Mouse (Mus musculus): ENCODE measurements around the gene Ssr2.

DNA sequence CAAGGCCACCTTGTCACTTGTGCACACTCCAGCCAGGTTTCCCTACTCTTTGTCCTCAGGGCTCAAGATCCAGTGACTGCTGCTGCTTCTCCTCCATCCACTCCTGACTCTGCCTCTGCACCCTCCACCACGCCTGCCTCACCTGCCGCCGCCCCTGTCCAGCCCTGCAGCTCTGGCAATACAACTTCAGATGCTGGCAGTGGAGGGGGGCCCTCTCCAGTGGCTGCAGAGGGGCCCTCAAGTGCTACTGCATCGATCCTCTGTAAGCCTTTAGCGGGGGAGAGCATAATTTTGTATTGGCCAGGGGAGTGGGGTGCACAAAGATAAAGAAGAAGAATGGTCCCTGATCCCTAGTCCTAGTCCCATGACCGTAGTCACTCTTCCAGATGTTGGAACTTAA, 19.9 kb upstream of the Ssr2 start:
- TF ChIP-seq TAL1 (IDR thresholded peaks at IDR 0.05; ENCODE audit: low read length) (no peak), GATA1 (IDR thresholded peaks at IDR 0.05; ENCODE audit: low read length) (no peak)
